Mouse (Mus musculus) heart, postnatal 0 days (tissue): ENCODE measurements around the gene Hoxb4.

Experiments
- CTCF ChIP-seq: IDR thresholded peaks from 2 replicates; pipeline ENCODE4 v1.5.1; 2016; ENCODE audit warnings: antibody characterized with exemption, control low read depth, low read depth
- EP300 ChIP-seq: IDR thresholded peaks from 2 replicates; pipeline ENCODE4 v1.6.1; 2016; ENCODE audit warnings: antibody characterized with exemption, low read depth

- TF ChIP-seq CTCF = no peak
- TF ChIP-seq EP300 = no peak
Measured at GRCm38 (mm10) chr11:96269869-96270268, 48.2 kb upstream of the Hoxb4 start.
